Mouse (Mus musculus) forelimb bud, embryonic 11.5 days (tissue): ENCODE measurements around the gene Olfr1387.
"Not testable (repeated sequence)": the region's sequence is repeated elsewhere in the genome, so short reads cannot be mapped to it uniquely, and the experiment has no call there.

ENCODE experiments used
- DNase-seq: peaks from one replicate; pipeline ENCODE4 v3.0.0-alpha.2; 2012; ENCODE audit warnings: low read depth, low spot score

The Olfr1387 gene

GRCm38 (mm10) chr11:49455043-49455442, at the start of gene Olfr1387:
Olfr1387 (plus strand) TSS chr11:49455343.
- DNase-seq, result no peak

- no peak for DNase-seq
Measured at GRCm38 (mm10) chr11:49406784-49407183, 48.4 kb upstream of the Olfr1387 start.

- peak; percentile 11 for DNase-seq
Measured at GRCm38 (mm10) chr11:49410540-49410939, 44.6 kb upstream of the Olfr1387 start.

GRCm38 (mm10) chr11:49422767-49423166, 32.4 kb upstream of the Olfr1387 start, which contains the start of gene Olfr1389:
Olfr1389 (plus strand) TSS chr11:49423067.
- DNase-seq, result no peak

GRCm38 (mm10) chr11:49425257-49425927, 29.8 kb upstream of the Olfr1387 start:
- no peak for DNase-seq

- no peak for DNase-seq
Measured at GRCm38 (mm10) chr11:49429641-49430040, 25.5 kb upstream of the Olfr1387 start.

GRCm38 (mm10) chr11:49436411-49436810, 18.7 kb upstream of the Olfr1387 start, which contains the start of gene Olfr1388:
Olfr1388 (plus strand) TSS chr11:49436624.
- DNase-seq, result no peak

- not testable (repeated sequence) for DNase-seq
Measured at GRCm38 (mm10) chr11:49464746-49465145, 9.6 kb downstream of the Olfr1387 start, which contains the start of gene Olfr1386. Olfr1386 (plus strand) TSS chr11:49465046.

- DNase-seq, result no peak
Measured at GRCm38 (mm10) chr11:49485973-49486372, 30.8 kb downstream of the Olfr1387 start.

- not testable (repeated sequence) for DNase-seq
Measured at GRCm38 (mm10) chr11:49488770-49489169, 33.6 kb downstream of the Olfr1387 start, which contains the start of gene Olfr1385. Olfr1385 (plus strand) TSS chr11:49489070.
